Mouse (Mus musculus) kidney, postnatal 0 days (tissue): ENCODE results near the gene Cend1. TPM values are rescaled to one million over a fixed set of nuclear protein-coding genes. Genes with fewer than 3 reads are reported as not detected.
"Not testable (repeated sequence)": the region's sequence is repeated elsewhere in the genome, so short reads cannot be mapped to it uniquely, and the experiment has no call there.

Experiments
- ATAC-seq: fragments of 200-750 bp; cut with Nextera tagmentation; replicated peaks from 2 replicates; pipeline ENCODE4 v1.8.0; 2017; ENCODE audit warnings: low read depth, moderate number of reproducible peaks, moderate TSS enrichment, moderate library complexity; ENCODE audit not compliant: low FRiP score
- DNase-seq: peaks from one replicate; pipeline ENCODE4 v3.0.0-alpha.2; 2016; ENCODE audit warnings: low spot score
- H3K27ac ChIP-seq: fragments of 300-500 bp; sonication (generic); 2 replicates; pipeline ENCODE4 v1.5.1; 2014; ENCODE audit warnings: mild to moderate bottlenecking
- H3K27me3 ChIP-seq: fragments of 300-500 bp; sonication (generic); 2 replicates; pipeline ENCODE4 v1.6.1; 2014; ENCODE audit warnings: low read length, mixed read lengths; ENCODE audit not compliant: insufficient read depth
- H3K36me3 ChIP-seq: fragments of 300-500 bp; sonication (generic); 2 replicates; pipeline ENCODE4 v1.6.1; 2014; ENCODE audit warnings: low read length, mixed read lengths; ENCODE audit not compliant: insufficient read depth
- H3K4me1 ChIP-seq: fragments of 300-500 bp; sonication (generic); replicated peaks from 2 replicates; pipeline ENCODE4 v1.6.1; 2014; ENCODE audit warnings: antibody characterized with exemption, low read length, mixed read lengths; ENCODE audit not compliant: insufficient read depth
- H3K4me2 ChIP-seq: fragments of 300-500 bp; sonication (generic); 2 replicates; pipeline ENCODE4 v1.6.1; 2014; ENCODE audit warnings: mild to moderate bottlenecking, low read length, moderate library complexity, mixed read lengths
- H3K4me3 ChIP-seq: fragments of 300-500 bp; sonication (generic); replicated peaks from 2 replicates; pipeline ENCODE4 v1.5.1; 2014; ENCODE audit warnings: low read depth, low read length
- H3K9ac ChIP-seq: fragments of 300-500 bp; sonication (generic); 2 replicates; pipeline ENCODE4 v1.6.1; 2014; ENCODE audit warnings: low read depth, low read length
- H3K9me3 ChIP-seq: fragments of 300-500 bp; sonication (generic); replicated peaks from 2 replicates; pipeline ENCODE4 v1.6.1; 2016; ENCODE audit warnings: low read length, inconsistent platforms, mixed read lengths
- CTCF ChIP-seq: IDR thresholded peaks from 2 replicates; pipeline ENCODE4 v1.5.1; 2016; ENCODE audit warnings: antibody characterized with exemption, low read depth, mild to moderate bottlenecking, moderate library complexity
- WGBS: fragments of 180-500 bp; shearing (Covaris S2); extraction: QIAGEN DNeasy Blood & Tissue Kit; methylation state at CpG from one replicate; pipeline ENCODE4 v1.1.7; 2014; 5-methylcytosine and 5-hydroxymethylcytosine counted together
- polyA plus RNA-seq: library from polyadenylated mRNA; unstranded; fragments of >200 nt; fragmentation: Nextera tagmentation; extraction: Ambion mirVana; gene quantifications from 2 replicates; pipeline ENCODE4 v1.2.1, GENCODE M21; 2015

Cend1 gene
- polyA plus RNA-seq, 1 experiment from 2014 or later, result 2.2 TPM

- no peak overlapping the region for H3K9ac ChIP-seq
- no peak for DNase-seq
- H3K4me1 ChIP-seq, result peaks cover 5% of the 10 kb centered on the region
- H3K4me3 ChIP-seq, result no peak overlapping the region
- no peak overlapping the region for H3K27ac ChIP-seq
- H3K4me2 ChIP-seq, result no peak overlapping the region
- H3K9me3 ChIP-seq, result no peaks in the 10 kb centered on the region
- no peak for ATAC-seq
- H3K36me3 ChIP-seq, result peaks cover 27% of the 10 kb centered on the region; the same call in 1 of the 2 replicates
- 90% methylated on average over 8 of the region's 8 CpGs for WGBS
- H3K27me3 ChIP-seq, result no peaks in the 10 kb centered on the region
- TF ChIP-seq CTCF, result no peak
These were observed 18.7 kb downstream of the Cend1 start for GRCm38 (mm10) chr7:141410631-141411030.

- H3K4me1 ChIP-seq, result peaks cover 5% of the 10 kb centered on the region; the same call in 1 of the 2 replicates
- no peak overlapping the region for H3K4me2 ChIP-seq
- peaks cover 27% of the 10 kb centered on the region; the same call in 1 of the 2 replicates for H3K36me3 ChIP-seq
- no peak overlapping the region for H3K4me3 ChIP-seq
- DNase-seq, result peak; percentile 92
- H3K27ac ChIP-seq, result no peak overlapping the region
- peak; percentile 37 for ATAC-seq
- no peak overlapping the region for H3K9ac ChIP-seq
- no peaks in the 10 kb centered on the region for H3K27me3 ChIP-seq
- H3K9me3 ChIP-seq, result no peaks in the 10 kb centered on the region
- peak; percentile 89 for TF ChIP-seq CTCF
- 12% methylated on average over 11 of the region's 11 CpGs for WGBS
These were observed 20.5 kb downstream of the Cend1 start for GRCm38 (mm10) chr7:141408833-141409232.

GRCm38 (mm10) chr7:141407670-141408069 lies 21.6 kb downstream of the Cend1 start:
- not testable (repeated sequence) for ATAC-seq

GRCm38 (mm10) chr7:141405466-141405865 lies 23.8 kb downstream of the Cend1 start:
- H3K4me2 ChIP-seq, result no peak overlapping the region
- H3K36me3 ChIP-seq, result peaks cover 40% of the 10 kb centered on the region
- H3K27me3 ChIP-seq, result no peaks in the 10 kb centered on the region
- H3K27ac ChIP-seq, result no peak overlapping the region
- ATAC-seq, result no peak
- H3K4me3 ChIP-seq, result no peak overlapping the region
- no peaks in the 10 kb centered on the region for H3K4me1 ChIP-seq
- no peak overlapping the region for H3K9ac ChIP-seq
- TF ChIP-seq CTCF, result no peak
- H3K9me3 ChIP-seq, result no peaks in the 10 kb centered on the region
- WGBS, result 77% methylated on average over 4 of the region's 4 CpGs
- no peak for DNase-seq

More at GRCm38 (mm10) chr7:141407670-141408069, 21.6 kb downstream of the Cend1 start:
- H3K36me3 ChIP-seq, result peaks cover 27% of the 10 kb centered on the region; the same call in 1 of the 2 replicates
- not testable (repeated sequence) for H3K9ac ChIP-seq, H3K9me3 ChIP-seq, H3K4me2 ChIP-seq, H3K27me3 ChIP-seq, H3K4me1 ChIP-seq, DNase-seq, H3K27ac ChIP-seq, H3K4me3 ChIP-seq
- over 99% methylated on average over 7 of the region's 7 CpGs for WGBS

- H3K27ac ChIP-seq, result no peak overlapping the region
- H3K36me3 ChIP-seq, result peaks cover 36% of the 10 kb centered on the region
- ATAC-seq (peak; percentile 69), DNase-seq (peak; percentile 86)
- H3K27me3 ChIP-seq, result no peaks in the 10 kb centered on the region
- no peak overlapping the region for H3K4me2 ChIP-seq
- no peaks in the 10 kb centered on the region for H3K4me1 ChIP-seq
- no peaks in the 10 kb centered on the region for H3K9me3 ChIP-seq
- WGBS, result 38% methylated on average over 5 of the region's 5 CpGs
- no peak overlapping the region for H3K9ac ChIP-seq
- peak; percentile 90 for TF ChIP-seq CTCF
- H3K4me3 ChIP-seq, result no peak overlapping the region
These were observed 26.0 kb downstream of the Cend1 start for GRCm38 (mm10) chr7:141403305-141403704.

GRCm38 (mm10) chr7:141395348-141395747 lies 33.9 kb downstream of the Cend1 start:
- no peak overlapping the region for H3K9ac ChIP-seq
- H3K27me3 ChIP-seq, result no peaks in the 10 kb centered on the region
- DNase-seq (no peak), ATAC-seq (no peak)
- H3K36me3 ChIP-seq, result peaks cover 13% of the 10 kb centered on the region
- TF ChIP-seq CTCF, result no peak
- 71% methylated on average over 1 of the region's 1 CpGs for WGBS
- no peaks in the 10 kb centered on the region for H3K9me3 ChIP-seq
- H3K4me1 ChIP-seq, result peaks cover 6% of the 10 kb centered on the region
- H3K27ac ChIP-seq, result no peak overlapping the region
- H3K4me2 ChIP-seq, result no peak overlapping the region
- H3K4me3 ChIP-seq, result no peak overlapping the region

GRCm38 (mm10) chr7:141394771-141395170 lies 34.5 kb downstream of the Cend1 start:
- 28% methylated on average over 6 of the region's 6 CpGs for WGBS
- no peak overlapping the region for H3K9ac ChIP-seq

More at GRCm38 (mm10) chr7:141394771-141395170, 34.5 kb downstream of the Cend1 start:
- Histone ChIP-seq H3K4me1 (peaks cover 6% of the 10 kb centered on the region), H3K4me3 (no peak overlapping the region), H3K9me3 (no peaks in the 10 kb centered on the region), H3K4me2 (no peak overlapping the region), H3K27ac (no peak overlapping the region), H3K27me3 (no peaks in the 10 kb centered on the region), H3K36me3 (peaks cover 7% of the 10 kb centered on the region; the same call in 1 of the 2 replicates)
- TF ChIP-seq CTCF, result peak; percentile 92
- ATAC-seq, result no peak
- peak; percentile 80 for DNase-seq
